In the genomic region with DNA sequence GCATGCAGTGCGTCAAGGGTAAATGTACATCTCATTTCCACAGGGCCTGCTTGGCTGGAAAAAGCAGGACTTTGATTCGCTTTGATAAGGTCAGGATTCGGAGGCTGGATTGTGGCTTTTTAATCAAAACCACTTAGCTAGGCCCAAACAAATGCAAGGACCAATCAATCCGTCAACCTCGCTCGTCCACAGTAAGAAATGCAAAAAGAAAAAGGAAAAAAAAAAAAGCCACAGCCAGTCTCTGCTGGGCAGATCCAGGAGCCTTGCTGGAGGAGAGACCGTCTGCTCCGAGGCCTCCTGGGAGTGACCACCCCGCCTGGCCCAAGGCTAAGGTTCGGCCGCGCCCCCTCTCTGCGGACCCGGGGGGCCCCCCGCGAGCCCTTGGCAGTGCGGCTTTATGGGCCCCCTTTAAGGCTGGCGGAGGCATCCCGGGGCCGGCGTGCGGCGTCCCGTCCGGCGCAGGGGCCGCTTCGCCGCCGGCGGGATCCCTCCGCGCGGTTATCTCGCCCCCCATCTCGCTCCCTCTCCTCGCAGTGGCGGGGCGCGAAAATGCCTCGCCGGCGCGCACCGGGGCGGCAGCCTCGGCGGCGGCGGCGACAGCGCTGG, we compare ENCODE assay signal across 8 mouse cellular contexts. TPM values are rescaled to one million over a fixed set of nuclear protein-coding genes. Genes with fewer than 3 reads are reported as not detected.
DNase-seq lines count a peak whose midpoint lies in the region; ATAC-seq lines count a peak whose summit lies in the region.

A gene (plus strand): TSS at position 223 of the 606 bp plus-strand sequence.

- H3K27ac ChIP-seq in neural tube, embryonic 12.5 days, result peak within 1 kb of the TSS; percentile 100

- peaks cover 19% of the 10 kb centered on the region for H3K27me3 ChIP-seq in neural tube, embryonic 12.5 days (replicated peaks)

- peak within 1 kb of the TSS; percentile 96 for H3K4me2 ChIP-seq in neural tube, embryonic 12.5 days (replicated peaks)

- peak; percentile 62 for ATAC-seq in neural tube, embryonic 12.5 days (ENCODE audit: low FRiP score, low read depth)
- no peak for ATAC-seq in activated CD4-positive, CD25-positive, alpha-beta regulatory T cell, adult 4 months

- H3K9me3 ChIP-seq in neural tube, embryonic 12.5 days, result no peaks in the 10 kb centered on the region

- peak within 1 kb of the TSS; percentile 78 for H3K4me3 ChIP-seq in neural tube, embryonic 12.5 days

- DNase-seq in NIH3T3 (ENCODE audit: low read depth), result peak; percentile 94
- peak; percentile 68 for DNase-seq in adrenal gland, adult 8-10 months
- peak; percentile 83 for DNase-seq in gastrocnemius, postnatal 25 days
- peak; percentile 95 for DNase-seq in kidney, postnatal 10 days
- DNase-seq in cerebellum, postnatal 14 days, result no peak
- no peak for DNase-seq in layer of hippocampus, adult 11-12 months (ENCODE audit: low spot score)

- WGBS in neural tube, embryonic 12.5 days, result 1% methylated on average over 52 of the region's 52 CpGs

- peak within 1 kb of the TSS; percentile 98 for H3K9ac ChIP-seq in neural tube, embryonic 12.5 days

- H3K36me3 ChIP-seq in neural tube, embryonic 12.5 days, result no peaks in the 10 kb centered on the region

- H3K4me1 ChIP-seq in neural tube, embryonic 12.5 days, result peaks cover 41% of the 10 kb centered on the region

RNA-seq across cellular contexts. Expression of the gene that starts here (rescaled TPM):
- 10 to 100 TPM; 33.3 to 45.8 (median 36.6) TPM for total RNA-seq in adrenal gland, adult 8-10 months (2022)
- total RNA-seq in gastrocnemius, postnatal 25 days (2021), result 10 to 100 TPM; 11.7 to 30.6 TPM
- 20.8 and 21.4 TPM in 2 replicates for polyA plus RNA-seq in neural tube, embryonic 12.5 days (2016; fragmentation: Nextera tagmentation; extraction: Ambion mirVana)
- not detected for polyA plus RNA-seq in activated CD4-positive, CD25-positive, alpha-beta regulatory T cell, adult 4 months (2017; shearing (Covaris generic))

Comparison
In these comparisons a context has a peak if more than half of its experiments do, and no peak if none do; other contexts are left out.
1. RNA of the gene that starts here (polyA plus RNA-seq): 20.8 to 21.4 TPM in neural tube, embryonic 12.5 days; not detected in activated CD4-positive, CD25-positive, alpha-beta regulatory T cell, adult 4 months; every median in the first group is over 10 times any median in the second.
2. DNase-seq: peak in NIH3T3 (single experiment), adrenal gland, adult 8-10 months (single experiment), gastrocnemius, postnatal 25 days (single experiment) and kidney, postnatal 10 days (single experiment); none in cerebellum, postnatal 14 days (0 of 2) and layer of hippocampus, adult 11-12 months (single experiment).